Mouse (Mus musculus): ENCODE measurements at regions not wholly inside any gene's neighbourhood (a gene's known extent, or its start where the extent isn't known, plus 50 kb on each side); places are given as distances from the start of the nearest gene placed in this dataset.

DNA sequence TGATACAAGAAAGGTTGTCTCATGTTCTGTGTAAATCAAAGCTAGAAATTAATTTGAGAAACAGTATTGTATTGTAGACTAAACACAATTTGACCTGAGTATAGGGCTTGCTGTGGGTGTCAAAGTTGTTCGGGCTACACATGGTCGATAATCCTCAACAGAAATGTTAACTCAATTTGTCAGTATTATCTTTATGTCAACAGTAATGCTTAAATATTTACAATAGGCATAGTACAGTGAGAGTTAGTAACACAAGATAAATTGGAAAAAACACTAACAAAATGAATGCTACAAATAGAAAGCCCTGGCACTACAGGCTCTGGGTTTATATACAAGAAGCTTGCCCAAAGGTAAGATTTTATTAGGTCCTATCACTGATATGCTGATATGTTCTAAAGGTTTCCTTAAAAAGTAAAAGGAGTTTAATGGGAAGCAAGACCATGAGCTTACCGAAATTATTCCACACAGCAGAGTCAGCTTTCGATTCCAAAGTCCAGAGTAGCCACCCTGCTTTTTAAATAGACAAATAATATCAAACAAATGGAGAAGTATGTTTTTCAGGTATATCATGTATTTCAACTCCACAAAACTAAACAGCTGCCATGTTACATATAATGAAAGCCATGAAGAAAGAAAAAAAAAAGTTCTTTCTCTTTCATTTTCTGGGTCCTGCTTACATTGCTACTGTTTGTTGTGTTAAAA, 277.4 kb upstream of the Paip1 start:
- 43% methylated on average over 4 of the region's 4 CpGs for WGBS
- no peaks in the 10 kb centered on the region for H3K4me1 ChIP-seq (ENCODE audit: control insufficient read depth, insufficient read depth, insufficient read length, low read length)
- no peaks in the 10 kb centered on the region for H3K36me3 ChIP-seq (ENCODE audit: control insufficient read depth, insufficient read depth, low read length)
- no peak overlapping the region for H3K4me3 ChIP-seq (ENCODE audit: low read depth, low read length)
- TF ChIP-seq CTCF (IDR thresholded peaks at IDR 0.05; ENCODE audit: extremely low read depth, insufficient read length, insufficient replicate concordance, low read depth, low read length) (no peak), POLR2A (IDR thresholded peaks at IDR 0.05; ENCODE audit: low read depth, low read length) (no peak)
- no peak overlapping the region for H3K27ac ChIP-seq (ENCODE audit: insufficient read depth, low read depth, low read length)
- H3K27me3 ChIP-seq (ENCODE audit: control insufficient read depth, insufficient read depth, low read length): no peaks in the 10 kb centered on the region

DNA sequence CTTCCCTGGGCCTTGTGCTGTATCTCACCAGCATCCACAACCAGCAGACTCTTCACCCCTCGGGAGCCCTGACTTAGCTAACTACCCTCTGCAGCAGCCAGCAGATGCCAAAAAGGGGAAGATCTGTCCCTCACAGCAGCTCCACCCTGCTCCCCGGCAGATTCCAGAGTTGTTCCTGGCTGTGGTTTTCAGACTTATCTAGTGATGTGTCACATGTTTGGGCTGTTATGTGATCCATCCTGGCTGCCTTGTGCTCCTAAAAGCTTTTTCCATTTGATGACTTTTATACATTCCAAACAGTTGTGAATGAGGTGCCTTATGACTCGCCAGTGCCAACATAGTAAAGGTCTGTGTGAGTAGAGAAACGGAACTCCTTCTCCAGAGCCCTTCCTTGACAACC, 250.6 kb upstream of the Paip1 start:
- H3K27ac ChIP-seq (ENCODE audit: insufficient read depth, low read depth, low read length): no peak overlapping the region
- no peak for TF ChIP-seq POLR2A (IDR thresholded peaks at IDR 0.05; ENCODE audit: low read depth, low read length)
- no peak for TF ChIP-seq CTCF (IDR thresholded peaks at IDR 0.05; ENCODE audit: extremely low read depth, insufficient read length, insufficient replicate concordance, low read depth, low read length)
- 57% methylated on average over 4 of the region's 4 CpGs for WGBS

DNA sequence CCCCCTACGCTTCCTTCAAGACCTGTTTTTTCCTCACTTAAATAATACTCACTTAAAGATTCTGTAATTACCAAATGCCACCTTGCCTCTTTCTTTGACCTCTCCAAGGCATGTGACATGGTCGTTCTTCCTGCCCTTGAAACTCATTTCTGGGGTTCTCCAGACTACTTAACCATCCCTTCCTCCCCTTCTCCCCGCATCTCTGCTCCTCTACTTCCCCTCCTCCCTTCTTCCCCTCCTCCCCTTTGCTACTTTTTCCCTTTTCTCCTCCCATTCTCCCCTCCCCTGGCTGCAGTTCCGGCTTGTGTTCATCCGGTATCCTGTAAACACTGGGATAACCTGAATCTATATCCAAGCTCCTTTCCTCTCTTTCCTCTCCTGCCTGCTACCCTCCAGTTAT, 250.2 kb upstream of the Paip1 start:
- H3K4me3 ChIP-seq (ENCODE audit: low read depth, low read length): no peak overlapping the region
- no peaks in the 10 kb centered on the region for H3K36me3 ChIP-seq (ENCODE audit: control insufficient read depth, insufficient read depth, low read length)
- TF ChIP-seq POLR2A (IDR thresholded peaks at IDR 0.05; ENCODE audit: low read depth, low read length) (no peak), CTCF (IDR thresholded peaks at IDR 0.05; ENCODE audit: extremely low read depth, insufficient read length, insufficient replicate concordance, low read depth, low read length) (no peak)
- no peaks in the 10 kb centered on the region for H3K27me3 ChIP-seq (ENCODE audit: control insufficient read depth, insufficient read depth, low read length)
- no peak overlapping the region for H3K27ac ChIP-seq (ENCODE audit: insufficient read depth, low read depth, low read length)
- no peaks in the 10 kb centered on the region for H3K4me1 ChIP-seq (ENCODE audit: control insufficient read depth, insufficient read depth, insufficient read length, low read length)
- 73% methylated on average over 5 of the region's 5 CpGs for WGBS

More for the DNA sequence above, 250.6 kb upstream of the Paip1 start:
- no peaks in the 10 kb centered on the region for H3K36me3 ChIP-seq (ENCODE audit: control insufficient read depth, insufficient read depth, low read length)
- H3K4me3 ChIP-seq (ENCODE audit: low read depth, low read length): no peak overlapping the region
- H3K4me1 ChIP-seq (ENCODE audit: control insufficient read depth, insufficient read depth, insufficient read length, low read length): no peaks in the 10 kb centered on the region
- no peaks in the 10 kb centered on the region for H3K27me3 ChIP-seq (ENCODE audit: control insufficient read depth, insufficient read depth, low read length)

DNA sequence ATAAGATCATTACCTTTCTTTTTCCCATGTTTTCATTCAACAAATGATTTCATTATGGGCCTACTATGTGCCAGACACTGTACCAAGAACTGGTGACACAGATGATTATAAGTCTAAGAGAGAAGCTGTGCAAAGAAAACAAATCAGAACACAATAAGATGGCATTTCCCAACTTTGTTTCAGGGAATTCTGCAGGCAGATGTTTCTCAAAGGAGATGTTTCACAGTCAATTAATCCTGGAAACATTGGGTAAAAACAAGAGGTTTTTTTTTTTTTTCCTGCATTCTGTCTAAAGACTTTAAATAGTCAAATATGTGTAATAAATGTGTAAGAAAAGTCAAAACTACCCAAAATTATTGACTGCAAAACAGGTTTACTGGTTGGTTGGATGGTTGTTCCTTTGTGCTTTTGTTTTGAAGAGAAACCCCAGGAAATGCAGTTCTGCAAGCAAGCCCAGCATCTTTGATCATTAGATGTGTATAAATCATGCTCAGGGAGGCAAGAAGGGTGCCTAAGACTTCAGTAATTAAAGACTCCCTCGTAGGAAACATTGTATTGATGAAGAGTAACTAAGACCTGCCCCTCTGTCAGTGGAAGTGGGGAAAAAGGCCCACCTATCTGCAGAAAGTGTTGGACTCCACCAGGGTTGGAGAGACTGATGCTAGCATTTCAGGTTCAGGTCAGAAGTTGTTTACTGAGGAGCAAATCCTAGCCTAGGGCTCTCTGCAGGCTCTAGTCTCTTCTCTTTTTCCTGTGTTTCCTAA, 249.1 kb upstream of the Paip1 start:
- Histone ChIP-seq H3K27me3 (ENCODE audit: control insufficient read depth, insufficient read depth, low read length) (no peaks in the 10 kb centered on the region), H3K4me1 (ENCODE audit: control insufficient read depth, insufficient read depth, insufficient read length, low read length) (no peaks in the 10 kb centered on the region), H3K36me3 (ENCODE audit: control insufficient read depth, insufficient read depth, low read length) (no peaks in the 10 kb centered on the region), H3K4me3 (ENCODE audit: low read depth, low read length) (no peak overlapping the region), H3K27ac (ENCODE audit: insufficient read depth, low read depth, low read length) (no peak overlapping the region)
- TF ChIP-seq CTCF (IDR thresholded peaks at IDR 0.05; ENCODE audit: extremely low read depth, insufficient read length, insufficient replicate concordance, low read depth, low read length) (no peak), POLR2A (IDR thresholded peaks at IDR 0.05; ENCODE audit: low read depth, low read length) (no peak)
- WGBS: 20% methylated on average over 1 of the region's 1 CpGs

DNA sequence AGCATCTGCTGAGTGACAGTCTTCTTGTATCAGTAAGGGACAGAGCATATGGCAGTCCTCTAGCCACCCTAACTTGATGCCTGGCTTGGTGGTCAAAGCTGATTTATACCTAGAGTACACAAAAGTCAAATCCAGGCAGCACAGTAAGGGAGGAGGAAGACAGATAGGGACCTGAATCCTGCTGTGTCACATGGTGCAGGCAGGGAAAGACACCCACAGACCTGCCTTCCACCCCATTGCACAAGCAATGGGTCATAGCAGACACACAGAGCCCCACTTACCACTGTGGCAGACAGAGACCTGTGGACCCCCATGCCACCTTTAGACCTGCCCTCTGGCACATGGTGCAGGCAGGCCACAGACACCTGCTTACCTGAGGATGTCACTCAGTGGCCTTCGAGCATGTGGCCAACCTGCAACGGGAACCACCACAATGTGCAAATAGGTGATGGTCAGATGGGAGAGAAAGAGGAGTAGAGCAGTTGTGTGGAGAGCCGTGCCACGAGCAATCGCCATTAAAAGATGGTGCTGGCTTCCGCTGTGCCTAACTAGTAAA, 244.0 kb upstream of the Paip1 start:
- TF ChIP-seq CTCF (IDR thresholded peaks at IDR 0.05; ENCODE audit: extremely low read depth, insufficient read length, insufficient replicate concordance, low read depth, low read length) (no peak), POLR2A (IDR thresholded peaks at IDR 0.05; ENCODE audit: low read depth, low read length) (no peak)
- no peaks in the 10 kb centered on the region for H3K4me1 ChIP-seq (ENCODE audit: control insufficient read depth, insufficient read depth, insufficient read length, low read length)
- no peak overlapping the region for H3K4me3 ChIP-seq (ENCODE audit: low read depth, low read length)
- no peak overlapping the region for H3K27ac ChIP-seq (ENCODE audit: insufficient read depth, low read depth, low read length)
- H3K36me3 ChIP-seq (ENCODE audit: control insufficient read depth, insufficient read depth, low read length): no peaks in the 10 kb centered on the region
- WGBS: 96% methylated on average over 6 of the region's 6 CpGs
- no peaks in the 10 kb centered on the region for H3K27me3 ChIP-seq (ENCODE audit: control insufficient read depth, insufficient read depth, low read length)

DNA sequence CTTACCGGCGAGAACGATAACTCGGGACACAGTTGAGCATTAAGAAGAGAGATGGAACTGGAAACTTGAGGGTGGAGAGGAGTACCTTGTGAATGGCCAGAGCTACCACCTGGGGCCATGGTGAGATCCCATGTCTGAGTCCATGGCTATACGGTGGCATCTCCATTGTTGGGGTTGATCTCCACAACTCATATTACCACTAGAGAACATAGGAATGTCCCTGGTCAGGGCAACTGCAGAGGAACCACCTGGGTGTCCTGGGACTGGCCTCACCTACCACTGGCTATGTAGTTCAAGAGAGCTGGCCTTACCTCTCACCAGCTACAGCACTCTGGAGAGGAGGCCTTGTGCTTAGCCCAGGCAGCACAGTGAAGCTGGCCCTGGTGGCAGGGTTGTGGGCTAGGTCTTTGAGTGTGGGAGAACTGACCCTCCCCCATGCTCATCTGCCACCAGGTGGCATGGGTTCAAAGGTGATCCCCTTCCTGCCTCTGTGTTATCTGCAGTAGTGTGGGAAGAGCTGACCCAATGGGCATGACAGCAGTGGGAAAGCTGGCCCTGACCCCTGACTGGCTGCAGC, 242.7 kb upstream of the Paip1 start:
- Histone ChIP-seq H3K36me3 (ENCODE audit: control insufficient read depth, insufficient read depth, low read length) (no peaks in the 10 kb centered on the region), H3K4me3 (ENCODE audit: low read depth, low read length) (no peak overlapping the region), H3K27ac (ENCODE audit: insufficient read depth, low read depth, low read length) (no peak overlapping the region), H3K4me1 (ENCODE audit: control insufficient read depth, insufficient read depth, insufficient read length, low read length) (no peaks in the 10 kb centered on the region), H3K27me3 (ENCODE audit: control insufficient read depth, insufficient read depth, low read length) (no peaks in the 10 kb centered on the region)
- TF ChIP-seq POLR2A (IDR thresholded peaks at IDR 0.05; ENCODE audit: low read depth, low read length) (no peak), CTCF (IDR thresholded peaks at IDR 0.05; ENCODE audit: extremely low read depth, insufficient read length, insufficient replicate concordance, low read depth, low read length) (no peak)
- WGBS: 98% methylated on average over 5 of the region's 5 CpGs

DNA sequence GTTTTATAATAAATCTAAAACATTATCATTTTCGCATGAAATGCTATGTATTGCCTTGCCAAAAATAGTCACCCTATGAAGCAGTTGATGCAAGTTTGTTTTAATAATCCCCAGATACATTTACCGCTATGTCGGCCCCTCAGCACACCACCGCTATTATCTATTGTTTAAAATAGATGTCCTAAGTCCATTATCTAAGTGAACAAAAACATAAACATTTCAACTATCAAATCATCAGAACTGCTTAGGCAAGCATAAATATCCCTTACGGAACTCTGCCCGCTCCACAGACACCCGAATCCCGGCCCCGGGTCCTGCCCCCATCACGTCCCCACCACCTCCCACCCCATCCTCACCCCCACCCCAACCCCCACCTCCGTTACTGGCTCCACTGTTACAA, 196.8 kb upstream of the Paip1 start:
- Histone ChIP-seq H3K27me3 (ENCODE audit: control insufficient read depth, insufficient read depth, low read length) (no peaks in the 10 kb centered on the region), H3K4me1 (ENCODE audit: control insufficient read depth, insufficient read depth, insufficient read length, low read length) (no peaks in the 10 kb centered on the region), H3K36me3 (ENCODE audit: control insufficient read depth, insufficient read depth, low read length) (no peaks in the 10 kb centered on the region), H3K27ac (ENCODE audit: insufficient read depth, low read depth, low read length) (no peak overlapping the region), H3K4me3 (ENCODE audit: low read depth, low read length) (no peak overlapping the region)
- TF ChIP-seq CTCF (IDR thresholded peaks at IDR 0.05; ENCODE audit: extremely low read depth, insufficient read length, insufficient replicate concordance, low read depth, low read length) (no peak), POLR2A (IDR thresholded peaks at IDR 0.05; ENCODE audit: low read depth, low read length) (no peak)
- WGBS: 83% methylated on average over 11 of the region's 11 CpGs

Data from small intestine, adult 2 months (tissue).